Mouse (Mus musculus): ENCODE data around the gene Sgms1.

- no peak for TF ChIP-seq CTCF (IDR thresholded peaks at IDR 0.05; ENCODE audit: low read depth, low read length)
- TF ChIP-seq POLR2A (IDR thresholded peaks at IDR 0.05; ENCODE audit: borderline replicate concordance, low read depth, low read length) = no peak
Measured at GRCm38 (mm10) chr19:32275068-32275925, 114.2 kb downstream of the Sgms1 start.
